Mouse (Mus musculus): Measurements from ENCODE around the gene Chst15.

GRCm38 (mm10) chr7:132213460-132213859 lies 103.6 kb downstream of the Chst15 start:
- TF ChIP-seq CTCF (IDR thresholded peaks at IDR 0.05; ENCODE audit: extremely low read depth, insufficient read length, insufficient replicate concordance, low read depth, low read length) = peak; percentile 91
- TF ChIP-seq POLR2A (IDR thresholded peaks at IDR 0.05; ENCODE audit: low read depth, low read length) = no peak

Data from small intestine, adult 2 months (tissue).